Mouse (Mus musculus): Measurements from ENCODE around the gene Fgf9. TPM values are rescaled to one million over a fixed set of nuclear protein-coding genes. Genes with fewer than 3 reads are reported as not detected.
A peak's percentile ranks its signal among the peaks of the same experiment; 100 is the strongest.

The Fgf9 gene
- total RNA-seq, 2 experiments from 2014 or later, result 10.1 to 23.9 TPM

- DNase-seq, result no peak
Measured at GRCm38 (mm10) chr14:58087326-58087725, 17.0 kb downstream of the Fgf9 start.

- DNase-seq, result no peak
Measured at GRCm38 (mm10) chr14:58089486-58089885, 19.1 kb downstream of the Fgf9 start.

GRCm38 (mm10) chr14:58091321-58091720 is 21.0 kb downstream of the Fgf9 start:
- DNase-seq, result no peak

GRCm38 (mm10) chr14:58099599-58099998 is 29.3 kb downstream of the Fgf9 start:
- peak; percentile 13 to 28 for DNase-seq

- no peak for DNase-seq
Measured at GRCm38 (mm10) chr14:58101298-58101697, 31.0 kb downstream of the Fgf9 start.

- no peak for DNase-seq
Measured at GRCm38 (mm10) chr14:58104266-58104665, 33.9 kb downstream of the Fgf9 start.

GRCm38 (mm10) chr14:58105596-58105995 is 35.2 kb downstream of the Fgf9 start:
- peak; percentile 13 to 18 for DNase-seq

GRCm38 (mm10) chr14:58109601-58110000 is 39.3 kb downstream of the Fgf9 start:
- DNase-seq, result no peak

GRCm38 (mm10) chr14:58111562-58111961 is 41.2 kb downstream of the Fgf9 start:
- DNase-seq, result no peak

- peak in 1 of 2 experiments; percentile 11 for DNase-seq
Measured at GRCm38 (mm10) chr14:58112341-58112740, 42.0 kb downstream of the Fgf9 start.

- peak; percentile 53 to 75 for DNase-seq
Measured at GRCm38 (mm10) chr14:58113180-58113579, 42.8 kb downstream of the Fgf9 start.

GRCm38 (mm10) chr14:58114146-58114545 is 43.8 kb downstream of the Fgf9 start:
- no peak for DNase-seq

GRCm38 (mm10) chr14:58124625-58125024 is 54.3 kb downstream of the Fgf9 start:
- no peak for DNase-seq

GRCm38 (mm10) chr14:58126508-58126907 is 56.2 kb downstream of the Fgf9 start:
- no peak for DNase-seq

- no peak for DNase-seq
Measured at GRCm38 (mm10) chr14:58139506-58140055, 69.2 kb downstream of the Fgf9 start.

- no peak for DNase-seq
Measured at GRCm38 (mm10) chr14:58149637-58150470, 79.5 kb downstream of the Fgf9 start.

- no peak for DNase-seq
Measured at GRCm38 (mm10) chr14:58150471-58150855, 80.1 kb downstream of the Fgf9 start.

GRCm38 (mm10) chr14:58152110-58152509 is 81.8 kb downstream of the Fgf9 start:
- DNase-seq, result no peak

- DNase-seq, result peak; percentile 70 to 71
Measured at GRCm38 (mm10) chr14:58153470-58154416, 83.4 kb downstream of the Fgf9 start.

- no peak for DNase-seq
Measured at GRCm38 (mm10) chr14:58160624-58161023, 90.3 kb downstream of the Fgf9 start.
